Mouse (Mus musculus): ENCODE data around the gene Rassf5. TPM values are rescaled to one million over a fixed set of nuclear protein-coding genes. Genes with fewer than 3 reads are reported as not detected.

Rassf5 gene
- polyA plus RNA-seq, 1 experiment = 9.8 TPM

DNA sequence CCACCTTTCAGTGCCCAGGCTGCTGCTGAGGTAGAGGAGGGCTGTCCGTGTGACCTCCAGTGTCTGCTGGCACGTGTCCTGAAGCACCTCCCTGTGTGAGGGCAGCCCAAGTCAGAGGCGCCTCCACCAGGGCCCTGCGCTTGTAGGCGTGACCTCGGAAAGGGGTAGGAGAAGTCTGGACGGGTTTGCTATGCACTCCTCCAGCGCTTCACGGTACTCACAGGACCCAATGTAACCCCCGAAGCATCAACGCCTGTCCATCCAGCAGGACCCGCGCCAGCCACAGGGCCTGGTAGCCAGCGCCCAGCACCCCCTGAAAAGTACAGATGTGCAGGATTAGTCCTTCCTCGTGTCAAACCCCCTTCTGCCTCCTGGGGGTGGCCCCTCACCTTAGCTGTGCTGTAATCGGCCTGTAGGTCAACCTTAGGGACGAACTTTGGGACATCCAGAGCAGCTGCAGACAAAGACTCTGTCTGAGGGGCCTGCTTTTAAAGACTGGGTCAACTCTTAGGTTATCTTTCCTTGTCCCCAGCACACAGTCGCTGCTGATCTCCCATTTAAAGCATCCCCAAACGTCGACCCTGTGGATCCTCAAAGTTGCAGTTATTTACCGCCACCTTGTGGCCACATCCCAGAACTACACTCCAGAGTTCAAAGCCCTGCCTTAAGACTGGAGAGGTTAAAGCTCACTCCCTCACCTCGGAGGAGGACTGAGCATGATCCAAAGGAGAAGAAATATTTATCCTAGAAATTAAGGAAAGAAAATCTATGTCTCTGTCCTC is 24.9 kb upstream of the Rassf5 start:
- Histone ChIP-seq H3K79me2 (ENCODE audit: control insufficient read depth, insufficient read depth) (no peaks in the 10 kb centered on the region), H3ac (ENCODE audit: control insufficient read depth, insufficient read length) (no peak overlapping the region), H3K27me3 (ENCODE audit: control insufficient read depth, insufficient read depth, insufficient read length) (no peaks in the 10 kb centered on the region), H3K36me3 (ENCODE audit: control insufficient read depth, insufficient read depth) (no peaks in the 10 kb centered on the region), H3K4me2 (ENCODE audit: low read depth) (no peak overlapping the region), H3K4me3 (no peak overlapping the region)
- TF ChIP-seq E2F4 (IDR thresholded peaks at IDR 0.05; ENCODE audit: insufficient read depth) = no peak
- no peak for TF ChIP-seq MYOD1 (IDR thresholded peaks at IDR 0.05; ENCODE audit: control insufficient read depth in 1 of 3, insufficient read length in 2 of 3, low read depth in 2 of 3)
- TF ChIP-seq SRF (IDR thresholded peaks at IDR 0.05; ENCODE audit: control insufficient read depth, insufficient read length, low read depth) = no peak
- TF ChIP-seq MYOG (IDR thresholded peaks at IDR 0.05; ENCODE audit: control insufficient read depth in 1 of 3, insufficient read depth in 1 of 3, insufficient read length in 2 of 3, low read depth in 2 of 3) = no peak
- TF ChIP-seq USF1 (IDR thresholded peaks at IDR 0.05; ENCODE audit: low read depth) = no peak
- no peak for TF ChIP-seq CEBPB (IDR thresholded peaks at IDR 0.05; ENCODE audit: insufficient read depth, poor library complexity, severe bottlenecking)
- TF ChIP-seq POLR2A (IDR thresholded peaks at IDR 0.05; ENCODE audit: insufficient read length, low read depth) = no peak
- TF ChIP-seq REST (IDR thresholded peaks at IDR 0.05; ENCODE audit: insufficient read depth, insufficient read length) = no peak
- no peak for TF ChIP-seq TCF3 (IDR thresholded peaks at IDR 0.05; ENCODE audit: insufficient read length, low read depth)
- no peak for TF ChIP-seq TCF12 (IDR thresholded peaks at IDR 0.05; ENCODE audit: insufficient read depth, poor library complexity, severe bottlenecking)

DNA sequence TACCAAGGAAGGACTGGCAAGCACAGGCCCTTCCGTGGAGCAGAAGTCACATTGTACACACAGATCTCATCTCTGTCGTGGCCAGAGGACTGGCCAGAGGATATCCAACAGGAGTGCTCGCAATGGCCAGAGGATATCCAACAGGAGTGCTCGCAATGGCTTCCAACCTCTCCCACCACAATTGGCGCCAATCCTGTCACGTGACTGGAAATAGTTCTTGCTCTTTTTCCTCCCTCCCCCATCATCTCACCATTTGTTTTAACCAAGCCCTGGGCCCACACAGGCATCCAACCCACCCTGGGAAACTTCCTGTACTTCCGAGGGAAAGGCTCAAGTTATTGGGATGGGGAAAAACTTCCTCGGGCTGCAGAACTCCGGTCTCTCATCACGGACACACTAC is 23.7 kb upstream of the Rassf5 start:
- Histone ChIP-seq H3K27me3 (ENCODE audit: control insufficient read depth, insufficient read depth, insufficient read length) (no peaks in the 10 kb centered on the region), H3K4me3 (no peak overlapping the region), H3K4me2 (ENCODE audit: low read depth) (no peak overlapping the region), H3K36me3 (ENCODE audit: control insufficient read depth, insufficient read depth) (no peaks in the 10 kb centered on the region), H3ac (ENCODE audit: control insufficient read depth, insufficient read length) (no peak overlapping the region), H3K79me2 (ENCODE audit: control insufficient read depth, insufficient read depth) (no peaks in the 10 kb centered on the region)
- TF ChIP-seq MYOG (IDR thresholded peaks at IDR 0.05; ENCODE audit: control insufficient read depth in 1 of 3, insufficient read depth in 1 of 3, insufficient read length in 2 of 3, low read depth in 2 of 3) (no peak), CEBPB (IDR thresholded peaks at IDR 0.05; ENCODE audit: insufficient read depth, poor library complexity, severe bottlenecking) (no peak), REST (IDR thresholded peaks at IDR 0.05; ENCODE audit: insufficient read depth, insufficient read length) (no peak), E2F4 (IDR thresholded peaks at IDR 0.05; ENCODE audit: insufficient read depth) (no peak), POLR2AphosphoS2 (IDR thresholded peaks at IDR 0.05; ENCODE audit: insufficient read length, low read depth) (no peak), TCF3 (IDR thresholded peaks at IDR 0.05; ENCODE audit: insufficient read length, low read depth) (no peak), POLR2A (IDR thresholded peaks at IDR 0.05; ENCODE audit: insufficient read length, low read depth) (no peak), USF1 (IDR thresholded peaks at IDR 0.05; ENCODE audit: low read depth) (no peak), TCF12 (IDR thresholded peaks at IDR 0.05; ENCODE audit: insufficient read depth, poor library complexity, severe bottlenecking) (no peak), SRF (IDR thresholded peaks at IDR 0.05; ENCODE audit: control insufficient read depth, insufficient read length, low read depth) (no peak), MAX (IDR thresholded peaks at IDR 0.05; ENCODE audit: low read depth) (no peak), MYOD1 (IDR thresholded peaks at IDR 0.05; ENCODE audit: control insufficient read depth in 1 of 3, insufficient read length in 2 of 3, low read depth in 2 of 3) (no peak)

- Histone ChIP-seq H3ac (ENCODE audit: control insufficient read depth, insufficient read length) (no peak overlapping the region), H3K4me2 (ENCODE audit: low read depth) (no peak overlapping the region), H3K4me3 (no peak overlapping the region), H3K79me2 (ENCODE audit: control insufficient read depth, insufficient read depth) (no peaks in the 10 kb centered on the region), H3K36me3 (ENCODE audit: control insufficient read depth, insufficient read depth) (no peaks in the 10 kb centered on the region), H3K27me3 (ENCODE audit: control insufficient read depth, insufficient read depth, insufficient read length) (no peaks in the 10 kb centered on the region)
- TF ChIP-seq MYOD1 (IDR thresholded peaks at IDR 0.05; ENCODE audit: control insufficient read depth in 1 of 3, insufficient read length in 2 of 3, low read depth in 2 of 3) (no peak), E2F4 (IDR thresholded peaks at IDR 0.05; ENCODE audit: insufficient read depth) (no peak), POLR2AphosphoS2 (IDR thresholded peaks at IDR 0.05; ENCODE audit: insufficient read length, low read depth) (no peak), REST (IDR thresholded peaks at IDR 0.05; ENCODE audit: insufficient read depth, insufficient read length) (no peak), POLR2A (IDR thresholded peaks at IDR 0.05; ENCODE audit: insufficient read length, low read depth) (no peak), CEBPB (IDR thresholded peaks at IDR 0.05; ENCODE audit: insufficient read depth, poor library complexity, severe bottlenecking) (no peak), MAX (IDR thresholded peaks at IDR 0.05; ENCODE audit: low read depth) (no peak), SRF (IDR thresholded peaks at IDR 0.05; ENCODE audit: control insufficient read depth, insufficient read length, low read depth) (no peak), TCF3 (IDR thresholded peaks at IDR 0.05; ENCODE audit: insufficient read length, low read depth) (no peak), USF1 (IDR thresholded peaks at IDR 0.05; ENCODE audit: low read depth) (no peak), TCF12 (IDR thresholded peaks at IDR 0.05; ENCODE audit: insufficient read depth, poor library complexity, severe bottlenecking) (no peak), MYOG (IDR thresholded peaks at IDR 0.05; ENCODE audit: control insufficient read depth in 1 of 3, insufficient read depth in 1 of 3, insufficient read length in 2 of 3, low read depth in 2 of 3) (no peak)
Observed at GRCm38 (mm10) chr1:131263905-131264304, 18.8 kb upstream of the Rassf5 start.

- Histone ChIP-seq H3K4me3 (no peak overlapping the region), H3ac (ENCODE audit: control insufficient read depth, insufficient read length) (no peak overlapping the region), H3K27me3 (ENCODE audit: control insufficient read depth, insufficient read depth, insufficient read length) (no peaks in the 10 kb centered on the region), H3K36me3 (ENCODE audit: control insufficient read depth, insufficient read depth) (no peaks in the 10 kb centered on the region), H3K4me2 (ENCODE audit: low read depth) (no peak overlapping the region), H3K79me2 (ENCODE audit: control insufficient read depth, insufficient read depth) (no peaks in the 10 kb centered on the region)
- no peak for TF ChIP-seq CEBPB (IDR thresholded peaks at IDR 0.05; ENCODE audit: insufficient read depth, poor library complexity, severe bottlenecking)
- no peak for TF ChIP-seq POLR2AphosphoS2 (IDR thresholded peaks at IDR 0.05; ENCODE audit: insufficient read length, low read depth)
- no peak for TF ChIP-seq SRF (IDR thresholded peaks at IDR 0.05; ENCODE audit: control insufficient read depth, insufficient read length, low read depth)
- TF ChIP-seq POLR2A (IDR thresholded peaks at IDR 0.05; ENCODE audit: insufficient read length, low read depth) = no peak
- TF ChIP-seq MYOG (IDR thresholded peaks at IDR 0.05; ENCODE audit: control insufficient read depth in 1 of 3, insufficient read depth in 1 of 3, insufficient read length in 2 of 3, low read depth in 2 of 3) = no peak
- no peak for TF ChIP-seq MYOD1 (IDR thresholded peaks at IDR 0.05; ENCODE audit: control insufficient read depth in 1 of 3, insufficient read length in 2 of 3, low read depth in 2 of 3)
- no peak for TF ChIP-seq TCF12 (IDR thresholded peaks at IDR 0.05; ENCODE audit: insufficient read depth, poor library complexity, severe bottlenecking)
- no peak for TF ChIP-seq TCF3 (IDR thresholded peaks at IDR 0.05; ENCODE audit: insufficient read length, low read depth)
- no peak for TF ChIP-seq E2F4 (IDR thresholded peaks at IDR 0.05; ENCODE audit: insufficient read depth)
- TF ChIP-seq REST (IDR thresholded peaks at IDR 0.05; ENCODE audit: insufficient read depth, insufficient read length) = no peak
- TF ChIP-seq USF1 (IDR thresholded peaks at IDR 0.05; ENCODE audit: low read depth) = no peak
- TF ChIP-seq MAX (IDR thresholded peaks at IDR 0.05; ENCODE audit: low read depth) = no peak
Observed at GRCm38 (mm10) chr1:131260309-131260656, 15.2 kb upstream of the Rassf5 start.
